Mouse (Mus musculus): ENCODE measurements at regions not wholly inside any gene's neighbourhood (a gene's known extent, or its start where the extent isn't known, plus 50 kb on each side); places are given as distances from the start of the nearest gene placed in this dataset.

DNA sequence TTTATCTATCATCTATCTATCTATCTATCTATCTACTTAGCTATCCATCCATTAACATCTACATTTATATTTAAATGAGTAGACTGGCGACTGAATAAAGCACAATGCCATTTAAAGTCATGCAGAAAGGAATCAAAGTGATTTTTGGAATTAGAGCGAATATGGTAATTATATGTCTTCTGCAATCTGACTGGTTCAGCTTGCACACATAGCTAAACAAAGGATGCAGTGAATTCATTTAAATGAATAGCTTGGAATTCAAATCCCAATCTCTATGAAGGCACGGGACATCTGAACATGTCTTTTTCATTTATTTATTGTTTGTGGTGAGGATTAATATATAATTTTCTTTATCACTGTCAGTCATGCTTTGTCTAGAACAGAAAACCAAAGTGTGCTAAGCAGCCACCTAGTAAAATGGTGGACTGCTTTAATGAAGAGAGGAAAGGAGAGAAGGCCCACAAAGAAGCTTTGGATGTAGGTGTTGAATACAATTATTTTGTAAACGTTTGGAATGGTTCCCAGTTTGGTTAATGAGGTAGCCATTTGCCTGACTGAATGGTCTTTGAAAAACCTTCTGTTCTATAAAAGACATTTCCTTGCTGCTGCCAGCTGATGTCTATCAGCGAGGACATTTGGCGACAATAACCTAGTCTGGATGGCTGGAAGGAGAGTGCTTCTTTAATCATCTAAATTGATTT lies 451.2 kb upstream of the Pdcd1 start:
- no peak for TF ChIP-seq POLR2A (IDR thresholded peaks at IDR 0.05; ENCODE audit: control insufficient read depth in 1 of 2, insufficient read depth in 1 of 2, low read depth in 1 of 2, low read length in 2 of 2, poor library complexity in 1 of 2)
- no peak for TF ChIP-seq GATA1 (IDR thresholded peaks at IDR 0.05; ENCODE audit: low read depth, low read length)
- TF ChIP-seq EP300 (IDR thresholded peaks at IDR 0.05; ENCODE audit: low read depth in 1 of 2, low read length in 2 of 2): no peak
- TF ChIP-seq MXI1 (IDR thresholded peaks at IDR 0.05; ENCODE audit: low read depth, low read length): no peak
- no peak for TF ChIP-seq SIN3A (IDR thresholded peaks at IDR 0.05; ENCODE audit: low read length)
- no peak for TF ChIP-seq CHD1 (IDR thresholded peaks at IDR 0.05; ENCODE audit: low read depth, low read length)
- TF ChIP-seq NELFE (IDR thresholded peaks at IDR 0.05; ENCODE audit: low read depth, low read length): no peak
- TF ChIP-seq CTCF (IDR thresholded peaks at IDR 0.05 in 2 of 3, conservative IDR thresholded peaks at IDR 0.05 in 1 of 3; ENCODE audit: control insufficient read depth in 1 of 3, insufficient read depth in 1 of 3, low read depth in 2 of 3, low read length in 3 of 3, poor library complexity in 1 of 3, severe bottlenecking in 1 of 3): no peak
- TF ChIP-seq USF1 (IDR thresholded peaks at IDR 0.05; ENCODE audit: low read depth, low read length): no peak
- no peak for TF ChIP-seq USF2 (IDR thresholded peaks at IDR 0.05; ENCODE audit: borderline replicate concordance in 1 of 2, insufficient read depth in 1 of 2, low read depth in 1 of 2, low read length in 2 of 2)
- no peak for TF ChIP-seq HCFC1 (IDR thresholded peaks at IDR 0.05; ENCODE audit: low read depth, low read length)
- no peak for TF ChIP-seq MAX (IDR thresholded peaks at IDR 0.05; ENCODE audit: low read length)

All from MEL (cell line).